Mouse (Mus musculus): ENCODE results near the gene Tmem185a. TPM values are rescaled to one million over a fixed set of nuclear protein-coding genes. Genes with fewer than 3 reads are reported as not detected.
"Not testable (repeated sequence)": the region's sequence is repeated elsewhere in the genome, so short reads cannot be mapped to it uniquely, and the experiment has no call there.

The Tmem185a gene
- polyA plus RNA-seq (2012; rRNA removed), result 19.0 and 28.6 TPM in 2 replicates

DNA sequence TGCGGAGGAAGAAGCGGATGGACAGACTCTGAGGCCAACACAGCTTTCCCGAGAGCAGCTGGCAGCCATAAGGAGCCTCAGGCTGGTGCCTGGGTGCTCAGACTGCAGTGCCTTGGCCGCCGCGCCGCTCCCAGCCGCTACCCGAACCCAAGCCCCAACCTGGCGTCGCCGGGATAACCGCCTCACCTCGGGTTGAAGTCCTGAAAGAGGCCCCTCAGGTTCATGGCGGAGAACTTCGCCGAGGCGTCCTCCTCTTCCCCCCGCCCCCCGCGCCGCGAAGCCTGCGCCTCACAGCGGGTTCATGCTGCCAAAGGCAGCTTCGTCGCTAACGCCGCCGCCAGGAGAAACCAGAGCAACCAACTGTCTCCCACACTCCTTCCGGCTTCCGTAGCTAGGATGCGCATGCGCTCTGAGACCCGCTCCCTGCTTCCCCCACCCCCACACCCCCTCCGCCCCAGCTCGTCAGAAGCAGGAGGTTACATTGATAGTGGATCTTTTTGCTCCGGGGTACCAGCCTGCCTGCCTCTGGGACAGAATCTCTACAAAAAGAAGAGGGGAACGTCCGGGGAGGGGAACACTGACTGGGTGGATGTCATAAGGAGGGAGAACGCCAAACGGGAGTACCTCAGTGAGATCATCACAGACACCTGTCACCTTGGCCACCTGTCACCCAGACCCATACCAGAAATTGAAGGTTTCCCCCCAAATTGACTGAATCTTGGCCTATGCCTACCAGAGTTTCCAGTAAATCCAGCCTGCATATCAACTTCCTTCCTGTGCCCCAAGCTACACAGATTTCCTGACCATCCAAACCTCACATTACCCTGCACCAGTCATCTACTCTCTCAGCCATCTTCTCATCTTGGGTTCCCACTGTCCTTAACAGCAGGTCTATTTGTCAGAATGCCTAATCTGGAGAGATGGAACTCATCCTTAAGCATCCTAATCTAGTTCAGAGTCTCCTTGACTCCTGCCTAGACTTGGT, at the start of gene Tmem185a:
TSS of gene Tmem185a (minus strand) at position 389 of the 985 bp plus-strand sequence.
- Histone ChIP-seq H3K4me1 (ENCODE audit: control insufficient read depth, insufficient read depth, low read length) (peaks cover 2% of the 10 kb centered on the region; the same call in 1 of the 2 replicates), H3K4me3 (ENCODE audit: control insufficient read depth, low read depth, low read length) (peak within 1 kb of the TSS; percentile 85), H3K27me3 (ENCODE audit: control insufficient read depth, insufficient read depth, low read length) (no peaks in the 10 kb centered on the region), H3K36me3 (ENCODE audit: control insufficient read depth, insufficient read depth, low read length) (no peaks in the 10 kb centered on the region), H3K27ac (ENCODE audit: control insufficient read depth, insufficient read depth, low read depth, low read length) (peak within 1 kb of the TSS; percentile 91)
- TF ChIP-seq CTCF (IDR thresholded peaks at IDR 0.05; ENCODE audit: control insufficient read depth, insufficient read depth, insufficient replicate concordance, low read depth, low read length) (no peak), POLR2A (IDR thresholded peaks at IDR 0.05; ENCODE audit: control insufficient read depth, low read depth, low read length) (peak; percentile 71)

GRCm38 (mm10) chrX:70514413-70514812, 37.4 kb upstream of the Tmem185a start:
- H3K4me3 ChIP-seq (ENCODE audit: control insufficient read depth, low read depth, low read length); H3K27ac ChIP-seq (ENCODE audit: control insufficient read depth, insufficient read depth, low read depth, low read length); H3K4me1 ChIP-seq (ENCODE audit: control insufficient read depth, insufficient read depth, low read length): not testable (repeated sequence)

GRCm38 (mm10) chrX:70487328-70487727, 10.3 kb upstream of the Tmem185a start:
- not testable (repeated sequence) for H3K4me1 ChIP-seq (ENCODE audit: control insufficient read depth, insufficient read depth, low read length); H3K27me3 ChIP-seq (ENCODE audit: control insufficient read depth, insufficient read depth, low read length); H3K4me3 ChIP-seq (ENCODE audit: control insufficient read depth, low read depth, low read length); H3K36me3 ChIP-seq (ENCODE audit: control insufficient read depth, insufficient read depth, low read length); H3K27ac ChIP-seq (ENCODE audit: control insufficient read depth, insufficient read depth, low read depth, low read length)

More at GRCm38 (mm10) chrX:70514413-70514812, 37.4 kb upstream of the Tmem185a start:
- not testable (repeated sequence) for H3K36me3 ChIP-seq (ENCODE audit: control insufficient read depth, insufficient read depth, low read length); H3K27me3 ChIP-seq (ENCODE audit: control insufficient read depth, insufficient read depth, low read length)

- Histone ChIP-seq H3K27me3 (ENCODE audit: control insufficient read depth, insufficient read depth, low read length) (no peaks in the 10 kb centered on the region), H3K36me3 (ENCODE audit: control insufficient read depth, insufficient read depth, low read length) (no peaks in the 10 kb centered on the region), H3K4me1 (ENCODE audit: control insufficient read depth, insufficient read depth, low read length) (peaks cover 2% of the 10 kb centered on the region; the same call in 1 of the 2 replicates), H3K4me3 (ENCODE audit: control insufficient read depth, low read depth, low read length) (no peak overlapping the region), H3K27ac (ENCODE audit: control insufficient read depth, insufficient read depth, low read depth, low read length) (no peak overlapping the region)
- TF ChIP-seq POLR2A (IDR thresholded peaks at IDR 0.05; ENCODE audit: control insufficient read depth, low read depth, low read length) (no peak), CTCF (IDR thresholded peaks at IDR 0.05; ENCODE audit: control insufficient read depth, insufficient read depth, insufficient replicate concordance, low read depth, low read length) (no peak)
These were observed 5.2 kb upstream of the Tmem185a start for GRCm38 (mm10) chrX:70482154-70482553.

DNA sequence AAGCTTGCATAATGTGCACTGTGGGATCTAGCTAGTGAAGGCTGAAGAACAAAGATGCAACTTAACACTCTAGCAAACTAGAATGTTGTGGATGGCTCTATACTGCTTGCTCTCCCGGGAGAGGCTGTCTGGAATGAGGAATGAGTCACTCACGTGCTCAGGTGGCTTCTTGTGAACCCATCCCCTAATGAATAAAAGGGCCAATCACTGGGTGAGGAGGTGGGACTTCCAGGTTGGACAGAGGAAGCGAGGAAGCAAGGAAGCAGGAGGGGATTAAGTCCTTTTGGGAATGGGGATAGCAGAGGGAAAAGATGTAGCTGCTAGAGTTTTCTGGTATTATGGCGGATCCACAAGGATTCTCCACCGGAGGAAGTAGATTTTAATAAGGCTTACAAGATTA, 1.7 kb upstream of the Tmem185a start:
- Histone ChIP-seq H3K27ac (ENCODE audit: control insufficient read depth, insufficient read depth, low read depth, low read length) (no peak overlapping the region), H3K36me3 (ENCODE audit: control insufficient read depth, insufficient read depth, low read length) (no peaks in the 10 kb centered on the region), H3K4me3 (ENCODE audit: control insufficient read depth, low read depth, low read length) (no peak overlapping the region), H3K27me3 (ENCODE audit: control insufficient read depth, insufficient read depth, low read length) (no peaks in the 10 kb centered on the region), H3K4me1 (ENCODE audit: control insufficient read depth, insufficient read depth, low read length) (peaks cover 2% of the 10 kb centered on the region; the same call in 1 of the 2 replicates)
- TF ChIP-seq POLR2A (IDR thresholded peaks at IDR 0.05; ENCODE audit: control insufficient read depth, low read depth, low read length), result no peak
- no peak for TF ChIP-seq CTCF (IDR thresholded peaks at IDR 0.05; ENCODE audit: control insufficient read depth, insufficient read depth, insufficient replicate concordance, low read depth, low read length)

- Histone ChIP-seq H3K4me1 (ENCODE audit: control insufficient read depth, insufficient read depth, low read length) (peaks cover 2% of the 10 kb centered on the region; the same call in 1 of the 2 replicates), H3K36me3 (ENCODE audit: control insufficient read depth, insufficient read depth, low read length) (no peaks in the 10 kb centered on the region), H3K27ac (ENCODE audit: control insufficient read depth, insufficient read depth, low read depth, low read length) (no peak overlapping the region), H3K4me3 (ENCODE audit: control insufficient read depth, low read depth, low read length) (peak overlapping the region; percentile 85; the same call in 1 of the 2 replicates), H3K27me3 (ENCODE audit: control insufficient read depth, insufficient read depth, low read length) (no peaks in the 10 kb centered on the region)
- TF ChIP-seq POLR2A (IDR thresholded peaks at IDR 0.05; ENCODE audit: control insufficient read depth, low read depth, low read length), result no peak
- TF ChIP-seq CTCF (IDR thresholded peaks at IDR 0.05; ENCODE audit: control insufficient read depth, insufficient read depth, insufficient replicate concordance, low read depth, low read length), result no peak
These were observed 1.7 kb downstream of the Tmem185a start for GRCm38 (mm10) chrX:70475215-70475765.

DNA sequence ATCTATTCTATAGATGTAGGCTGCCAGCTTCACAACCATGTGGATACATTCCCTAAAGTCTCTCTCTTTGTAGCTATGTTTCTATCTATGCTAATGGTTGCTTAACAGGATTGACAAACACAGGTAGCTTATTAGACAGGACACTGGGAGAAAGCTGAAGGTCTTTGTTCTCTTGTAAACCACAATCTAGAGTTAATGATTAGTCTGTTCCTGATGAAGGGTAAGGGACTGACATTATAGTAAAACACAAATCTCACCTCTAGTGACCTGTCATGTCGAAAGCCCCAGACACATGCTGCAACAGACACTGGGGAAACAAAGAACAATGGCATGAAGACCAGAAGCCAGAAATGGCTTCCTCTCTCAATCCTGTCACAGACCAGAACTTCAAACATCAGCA, 10.1 kb downstream of the Tmem185a start:
- no peaks in the 10 kb centered on the region for H3K27me3 ChIP-seq (ENCODE audit: control insufficient read depth, insufficient read depth, low read length)
- no peak overlapping the region for H3K27ac ChIP-seq (ENCODE audit: control insufficient read depth, insufficient read depth, low read depth, low read length)
- H3K4me1 ChIP-seq (ENCODE audit: control insufficient read depth, insufficient read depth, low read length), result no peaks in the 10 kb centered on the region
- no peaks in the 10 kb centered on the region for H3K36me3 ChIP-seq (ENCODE audit: control insufficient read depth, insufficient read depth, low read length)
- H3K4me3 ChIP-seq (ENCODE audit: control insufficient read depth, low read depth, low read length), result no peak overlapping the region
- TF ChIP-seq CTCF (IDR thresholded peaks at IDR 0.05; ENCODE audit: control insufficient read depth, insufficient read depth, insufficient replicate concordance, low read depth, low read length), result no peak

Measured in testis, adult 2 months (tissue).